ENCODE assay signal across 12 mouse cellular contexts in genomic region chr5:107177791-107178190, GRCm38 (mm10).
DNase-seq lines count a peak whose midpoint lies in the region; ATAC-seq and TF ChIP-seq lines count a peak whose summit lies in the region.
"Had no signal": no experiment of that assay in that cellular context is flagged by ENCODE, and none has a peak within 500 bp of the region (broad histone marks: within the 10 kb centered on the region; RNA-seq: fewer than 3 reads in every experiment).

No protein-coding gene starts in this region.

- H3K27me3 ChIP-seq in heart, embryonic 12.5 days (replicated peaks), result no peaks in the 10 kb centered on the region
- H3K27me3 ChIP-seq in heart, embryonic 10.5 days (ENCODE audit: insufficient read depth, poor library complexity, severe bottlenecking), result no peaks in the 10 kb centered on the region
- H3K27me3 ChIP-seq in stomach, embryonic 16.5 days (ENCODE audit: control insufficient read depth, insufficient read depth, low read length), result no peaks in the 10 kb centered on the region
- H3K27me3 ChIP-seq: CH12.LX had no signal

- H3K9me3 ChIP-seq in heart, embryonic 12.5 days (replicated peaks), result no peaks in the 10 kb centered on the region
- no peaks in the 10 kb centered on the region for H3K9me3 ChIP-seq in heart, embryonic 10.5 days
- no peaks in the 10 kb centered on the region for H3K9me3 ChIP-seq in stomach, embryonic 16.5 days (replicated peaks; ENCODE audit: control insufficient read depth, low read length)

- WGBS in heart, embryonic 12.5 days, result 45% methylated on average over 6 of the region's 6 CpGs
- 52% methylated on average over 6 of the region's 6 CpGs for WGBS in heart, embryonic 10.5 days
- WGBS in stomach, embryonic 16.5 days, result 46% methylated on average over 6 of the region's 6 CpGs

- TF ChIP-seq CTCF in left cerebral cortex, adult 2 months (IDR thresholded peaks at IDR 0.05), result no peak

- ATAC-seq in heart, embryonic 12.5 days (ENCODE audit: insufficient number of reproducible peaks, low FRiP score), result no peak
- no peak; the same call in 1 of the 2 replicates for ATAC-seq in stomach, embryonic 16.5 days (ENCODE audit: insufficient read depth, low FRiP score)

- H3K27ac ChIP-seq in heart, embryonic 12.5 days (ENCODE audit: poor library complexity, severe bottlenecking), result peak overlapping the region; percentile 18; the same call in 1 of the 2 replicates
- H3K27ac ChIP-seq in heart, embryonic 10.5 days, result no peak overlapping the region
- peak overlapping the region; percentile 68 for H3K27ac ChIP-seq in stomach, embryonic 16.5 days (ENCODE audit: low read length)
- no peak overlapping the region for H3K27ac ChIP-seq in left cerebral cortex, adult 2 months

- H3K9ac ChIP-seq in heart, embryonic 12.5 days, result no peak overlapping the region
- H3K9ac ChIP-seq in stomach, embryonic 16.5 days (ENCODE audit: low read length), result no peak overlapping the region

- H3K36me3 ChIP-seq in heart, embryonic 12.5 days, result no peaks in the 10 kb centered on the region
- H3K36me3 ChIP-seq in heart, embryonic 10.5 days, result peaks cover 12% of the 10 kb centered on the region; the same call in 1 of the 2 replicates
- H3K36me3 ChIP-seq in stomach, embryonic 16.5 days (ENCODE audit: control insufficient read depth, insufficient read depth, low read length), result no peaks in the 10 kb centered on the region

- H3K4me2 ChIP-seq in heart, embryonic 12.5 days, result no peak overlapping the region
- no peak overlapping the region for H3K4me2 ChIP-seq in stomach, embryonic 16.5 days (ENCODE audit: low read depth, low read length)
- H3K4me2 ChIP-seq: midbrain, embryonic 11.5 days had no signal

- H3K4me1 ChIP-seq in heart, embryonic 12.5 days (replicated peaks), result peaks cover 29% of the 10 kb centered on the region
- peaks cover 26% of the 10 kb centered on the region for H3K4me1 ChIP-seq in heart, embryonic 10.5 days
- peaks cover 15% of the 10 kb centered on the region; the same call in 1 of the 2 replicates for H3K4me1 ChIP-seq in stomach, embryonic 16.5 days (ENCODE audit: control insufficient read depth, insufficient read depth, low read length)

- intact Hi-C loops in left cerebral cortex, adult 2 months (cut with DNase I), result no loop called here

- H3K4me3 ChIP-seq in heart, embryonic 12.5 days, result no peak overlapping the region
- H3K4me3 ChIP-seq in heart, embryonic 10.5 days, result no peak overlapping the region
- H3K4me3 ChIP-seq in stomach, embryonic 16.5 days (replicated peaks; ENCODE audit: low read length), result no peak overlapping the region
- no peak overlapping the region for H3K4me3 ChIP-seq in left cerebral cortex, adult 2 months

- DNase-seq in heart, embryonic 10.5 days (ENCODE audit: low spot score), result no peak
- peak; percentile 35 for DNase-seq in retina, postnatal 1 day
- no peak for DNase-seq in retina, embryonic 14.5 days (ENCODE audit: low spot score)
- peak; percentile 24 for DNase-seq in induced T-regulatory cell, adult 2 months (ENCODE audit: low read depth)
- DNase-seq in kidney, postnatal 14 days, result no peak
- no peak for DNase-seq in left cerebral cortex, adult 2 months (ENCODE audit: extremely low spot score in 1 of 2, low spot score in 2 of 2)
- DNase-seq: heart, postnatal 4 days; kidney, postnatal 4 days had no signal

Comparison
In these comparisons a context has a peak if more than half of its experiments do, and no peak if none do; other contexts are left out.
1. H3K27ac ChIP-seq: peak in heart, embryonic 12.5 days (single experiment) and stomach, embryonic 16.5 days (single experiment); none in heart, embryonic 10.5 days (single experiment) and left cerebral cortex, adult 2 months (single experiment).
2. DNase-seq: peak in retina, postnatal 1 day (single experiment) and induced T-regulatory cell, adult 2 months (single experiment); none in heart, embryonic 10.5 days (single experiment), retina, embryonic 14.5 days (single experiment), kidney, postnatal 14 days (single experiment) and left cerebral cortex, adult 2 months (0 of 2).